13 mouse cellular contexts compared by ENCODE assay signal in the genomic region with DNA sequence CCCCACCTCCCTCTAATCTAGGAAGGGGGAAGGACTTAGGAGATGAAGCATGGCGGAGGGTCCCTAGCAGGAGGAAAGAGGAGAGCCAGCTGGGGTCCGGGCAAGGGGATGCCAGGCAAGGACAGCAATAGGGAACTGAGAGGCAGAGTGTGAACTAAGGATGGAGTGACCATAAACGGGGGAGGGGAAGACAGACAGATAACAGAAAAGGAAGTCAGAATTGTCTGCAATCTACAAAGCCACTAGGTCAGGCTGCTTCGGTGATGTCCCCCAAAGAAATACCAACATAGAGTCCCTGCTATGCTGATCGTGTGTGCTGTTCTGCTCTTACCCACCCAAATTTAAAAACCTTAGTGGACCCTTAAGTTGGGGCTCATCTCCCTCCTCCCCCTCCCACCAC. TPM values are rescaled to one million over a fixed set of nuclear protein-coding genes. Genes with fewer than 3 reads are reported as not detected.
DNase-seq lines count a peak whose midpoint lies in the region; ATAC-seq and TF ChIP-seq lines count a peak whose summit lies in the region.
"Had no signal": no experiment of that assay in that cellular context is flagged by ENCODE, and none has a peak within 500 bp of the region (broad histone marks: within the 10 kb centered on the region; RNA-seq: fewer than 3 reads in every experiment).

No protein-coding gene starts in this region.

- 59% methylated on average over 5 of the region's 5 CpGs for WGBS in kidney, embryonic 16.5 days
- 19% methylated on average over 5 of the region's 5 CpGs for WGBS in liver, embryonic 15.5 days (ENCODE audit: insufficient replicate concordance)
- WGBS in stomach, postnatal 0 days = 70% methylated on average over 5 of the region's 5 CpGs

- peaks cover 78% of the 10 kb centered on the region for H3K4me1 ChIP-seq in kidney, embryonic 16.5 days (ENCODE audit: insufficient read depth, low read length)
- H3K4me1 ChIP-seq in testis, adult 2 months (ENCODE audit: control insufficient read depth, insufficient read depth, low read length) = peaks cover 9% of the 10 kb centered on the region
- H3K4me1 ChIP-seq in liver, embryonic 15.5 days (replicated peaks) = peaks cover 70% of the 10 kb centered on the region
- peaks cover 38% of the 10 kb centered on the region for H3K4me1 ChIP-seq in stomach, postnatal 0 days (replicated peaks; ENCODE audit: control insufficient read depth, insufficient read depth)

- H3K4me2 ChIP-seq in kidney, embryonic 16.5 days (replicated peaks; ENCODE audit: low read depth, low read length) = no peak overlapping the region
- peak overlapping the region; percentile 33 for H3K4me2 ChIP-seq in liver, embryonic 15.5 days
- H3K4me2 ChIP-seq in stomach, postnatal 0 days (replicated peaks; ENCODE audit: low read depth) = no peak overlapping the region
- H3K4me2 ChIP-seq: hindbrain, embryonic 12.5 days had no signal

- H3K27me3 ChIP-seq in kidney, embryonic 16.5 days (ENCODE audit: insufficient read depth, low read length) = no peaks in the 10 kb centered on the region
- no peaks in the 10 kb centered on the region for H3K27me3 ChIP-seq in testis, adult 2 months (ENCODE audit: control insufficient read depth, insufficient read depth, low read length)
- H3K27me3 ChIP-seq in liver, embryonic 15.5 days = no peaks in the 10 kb centered on the region
- no peaks in the 10 kb centered on the region for H3K27me3 ChIP-seq in stomach, postnatal 0 days (ENCODE audit: control insufficient read depth, insufficient read depth, low read length)
- H3K27me3 ChIP-seq: hindbrain, embryonic 12.5 days had no signal

- H3K9ac ChIP-seq in kidney, embryonic 16.5 days (replicated peaks; ENCODE audit: low read length) = no peak overlapping the region
- no peak overlapping the region for H3K9ac ChIP-seq in liver, embryonic 15.5 days
- H3K9ac ChIP-seq in stomach, postnatal 0 days (ENCODE audit: low read length) = no peak overlapping the region
- H3K9ac ChIP-seq: forebrain, postnatal 0 days; hindbrain, embryonic 12.5 days had no signal

- no peak overlapping the region for H3K4me3 ChIP-seq in kidney, embryonic 16.5 days (ENCODE audit: low read length)
- peak overlapping the region; percentile 55 for H3K4me3 ChIP-seq in testis, adult 2 months (ENCODE audit: control insufficient read depth, low read depth, low read length)
- no peak overlapping the region for H3K4me3 ChIP-seq in liver, embryonic 15.5 days (replicated peaks)
- H3K4me3 ChIP-seq in stomach, postnatal 0 days (ENCODE audit: low read depth, low read length) = no peak overlapping the region
- H3K4me3 ChIP-seq: hindbrain, embryonic 12.5 days had no signal

- no peak for TF ChIP-seq POLR2A in testis, adult 2 months (IDR thresholded peaks at IDR 0.05; ENCODE audit: control insufficient read depth, low read depth, low read length)

- no peaks in the 10 kb centered on the region for H3K9me3 ChIP-seq in kidney, embryonic 16.5 days (ENCODE audit: low read length)
- no peaks in the 10 kb centered on the region for H3K9me3 ChIP-seq in liver, embryonic 15.5 days (replicated peaks)
- H3K9me3 ChIP-seq in stomach, postnatal 0 days (ENCODE audit: control insufficient read depth, low read length) = no peaks in the 10 kb centered on the region
- H3K9me3 ChIP-seq: hindbrain, embryonic 12.5 days had no signal

- 0 out of 2 replicates have a peak, but pooled peaks cover 3% of the 10 kb centered on the region for H3K36me3 ChIP-seq in kidney, embryonic 16.5 days (ENCODE audit: insufficient read depth, low read length)
- no peaks in the 10 kb centered on the region for H3K36me3 ChIP-seq in testis, adult 2 months (ENCODE audit: control insufficient read depth, insufficient read depth, low read length)
- H3K36me3 ChIP-seq in liver, embryonic 15.5 days (replicated peaks) = peaks cover 6% of the 10 kb centered on the region; the same call in 1 of the 2 replicates
- H3K36me3 ChIP-seq in stomach, postnatal 0 days (ENCODE audit: control insufficient read depth, insufficient read depth, low read length) = no peaks in the 10 kb centered on the region

- peak overlapping the region; percentile 59; the same call in 1 of the 2 replicates for H3K27ac ChIP-seq in kidney, embryonic 16.5 days (ENCODE audit: low read length)
- no peak overlapping the region for H3K27ac ChIP-seq in testis, adult 2 months (ENCODE audit: control insufficient read depth, insufficient read depth, low read depth, low read length)
- H3K27ac ChIP-seq in liver, embryonic 15.5 days (replicated peaks) = peak overlapping the region; percentile 66
- peak overlapping the region; percentile 85 for H3K27ac ChIP-seq in stomach, postnatal 0 days (replicated peaks)
- H3K27ac ChIP-seq: hindbrain, embryonic 12.5 days had no signal

- TF ChIP-seq EP300 in stomach, postnatal 0 days (optimal IDR thresholded peaks at IDR 0.05) = no peak

- no peak for TF ChIP-seq CTCF in testis, adult 2 months (IDR thresholded peaks at IDR 0.05; ENCODE audit: control insufficient read depth, insufficient read depth, insufficient replicate concordance, low read depth, low read length)
- no peak for TF ChIP-seq CTCF in stomach, postnatal 0 days (IDR thresholded peaks at IDR 0.05; ENCODE audit: low read depth)

- no peak for ATAC-seq in kidney, embryonic 16.5 days (ENCODE audit: low FRiP score, low TSS enrichment)
- no peak for ATAC-seq in liver, embryonic 15.5 days (ENCODE audit: insufficient read depth)
- ATAC-seq in stomach, postnatal 0 days (ENCODE audit: low FRiP score, low TSS enrichment) = no peak
- ATAC-seq: forebrain, postnatal 0 days had no signal

- DNase-seq in kidney, postnatal 25 days = no peak
- DNase-seq in testis, postnatal 10 days (ENCODE audit: low spot score) = no peak
- DNase-seq in stomach, postnatal 0 days (ENCODE audit: low spot score) = no peak
- DNase-seq in frontal cortex, postnatal 36 days (ENCODE audit: low spot score in 2 of 2) = no peak
- no peak for DNase-seq in kidney, postnatal 4 days
- DNase-seq: adrenal gland, postnatal 25 days; cerebellum, adult 9-10 months; forebrain, postnatal 0 days; kidney, adult 8-10 months had no signal

RNA-seq across cellular contexts. Expression of a gene that starts 13.4 kb away (rescaled TPM):
- polyA plus RNA-seq in kidney, embryonic 16.5 days (2015; fragmentation: Nextera tagmentation; extraction: Ambion mirVana) = 130 and 138 TPM in 2 replicates
- polyA plus RNA-seq in testis, adult 2 months (2012; rRNA removed) = 20.0 and 25.4 TPM in 2 replicates
- polyA plus RNA-seq in liver, embryonic 15.5 days (2015; fragmentation: Nextera tagmentation; extraction: Ambion mirVana) = 31.9 and 33.3 TPM in 2 replicates
- 100 and 106 TPM in 2 replicates for polyA plus RNA-seq in stomach, postnatal 0 days (2015; fragmentation: Nextera tagmentation; extraction: Ambion mirVana)

RNA-seq across cellular contexts. Expression of a gene that starts 35.1 kb away (rescaled TPM):
- polyA plus RNA-seq in kidney, embryonic 16.5 days (2015; fragmentation: Nextera tagmentation; extraction: Ambion mirVana) = 20.4 and 22.4 TPM in 2 replicates
- polyA plus RNA-seq in testis, adult 2 months (2012; rRNA removed) = 16.3 and 16.9 TPM in 2 replicates
- 3.9 and 4.3 TPM in 2 replicates for polyA plus RNA-seq in liver, embryonic 15.5 days (2015; fragmentation: Nextera tagmentation; extraction: Ambion mirVana)
- polyA plus RNA-seq in stomach, postnatal 0 days (2015; fragmentation: Nextera tagmentation; extraction: Ambion mirVana) = 9.0 and 10.0 TPM in 2 replicates

RNA-seq across cellular contexts. Expression of a gene that starts 48.8 kb away (rescaled TPM):
- polyA plus RNA-seq in kidney, embryonic 16.5 days (2015; fragmentation: Nextera tagmentation; extraction: Ambion mirVana) = 16.5 and 19.7 TPM in 2 replicates
- 6.4 and 6.8 TPM in 2 replicates for polyA plus RNA-seq in testis, adult 2 months (2012; rRNA removed)
- polyA plus RNA-seq in liver, embryonic 15.5 days (2015; fragmentation: Nextera tagmentation; extraction: Ambion mirVana) = 4.1 and 4.6 TPM in 2 replicates
- 9.1 and 10.7 TPM in 2 replicates for polyA plus RNA-seq in stomach, postnatal 0 days (2015; fragmentation: Nextera tagmentation; extraction: Ambion mirVana)
